Mouse (Mus musculus) CD4-positive, CD25-positive, alpha-beta regulatory T cell, adult 2 months (primary cell): ENCODE data around the gene Fhl5.
"Not testable (repeated sequence)": the region's sequence is repeated elsewhere in the genome, so short reads cannot be mapped to it uniquely, and the experiment has no call there.

Experiments
- DNase-seq: peaks from one replicate; pipeline ENCODE4 v3.0.0-alpha.2; 2012; ENCODE audit warnings: low read depth, low spot score

The Fhl5 gene

DNA sequence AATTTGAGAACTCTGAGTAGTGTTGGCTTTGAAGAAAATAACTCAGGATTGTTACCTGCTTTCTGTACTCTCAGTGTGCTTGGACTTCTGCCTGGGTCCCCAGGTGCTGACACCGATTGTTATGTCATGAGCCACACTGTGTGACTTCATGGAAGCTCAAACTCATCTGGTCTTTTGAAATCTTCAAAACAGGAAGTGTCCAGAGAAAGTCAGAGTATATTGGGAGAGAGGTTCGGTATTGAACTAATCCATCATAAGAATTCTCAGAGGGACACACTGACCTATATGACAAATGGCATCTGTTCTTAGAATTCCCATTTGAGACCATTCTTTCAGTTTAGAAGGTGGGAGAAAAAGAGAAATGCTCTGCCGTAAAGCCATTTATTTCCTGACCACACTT lies at the start of gene Fhl5:
Gene Fhl5, minus strand, starts transcription at position 101 of the 400 bp plus-strand sequence.
- no peak for DNase-seq

DNA sequence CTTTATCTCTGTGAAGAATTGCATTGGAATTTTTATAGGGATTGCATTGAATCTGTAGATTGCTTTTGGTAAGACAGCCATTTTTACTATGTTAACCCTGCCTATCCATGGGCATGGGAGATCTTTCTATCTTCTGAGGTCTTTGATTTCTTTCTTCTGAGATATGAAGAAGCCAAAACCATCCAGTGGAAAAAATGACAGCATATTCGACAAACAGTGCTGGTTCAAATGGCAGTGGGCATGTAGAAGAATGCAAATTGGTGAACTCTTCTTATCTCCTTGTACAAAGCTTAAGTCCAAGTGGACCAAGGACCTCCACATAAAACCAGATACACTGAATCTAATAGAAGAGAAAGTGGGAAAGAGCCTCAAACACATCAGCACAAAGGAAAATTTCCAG lies 42.3 kb upstream of the Fhl5 start:
- DNase-seq: not testable (repeated sequence)

DNA sequence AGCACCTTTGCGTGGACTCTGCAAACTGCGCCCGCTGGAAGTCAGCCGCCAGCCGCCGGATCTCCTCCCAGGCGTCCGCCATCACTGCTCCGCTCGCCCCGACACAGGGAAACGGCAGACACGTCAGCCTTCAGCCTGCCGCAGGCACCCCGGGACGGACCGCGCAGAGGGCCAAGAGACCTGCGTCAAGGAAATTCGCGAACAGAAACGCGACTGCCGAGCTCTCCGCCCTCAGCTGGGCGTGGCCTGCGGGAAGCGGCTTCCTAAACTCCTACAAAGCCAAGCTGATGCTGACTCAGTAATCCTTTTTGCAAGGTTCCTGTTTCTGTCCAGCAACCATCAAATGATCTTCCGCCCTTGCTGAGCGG lies 39.0 kb upstream of the Fhl5 start, which contains the start of gene Ufl1:
Gene Ufl1, minus strand, starts transcription at position 151 of the 368 bp plus-strand sequence.
- peak; percentile 96 for DNase-seq

DNA sequence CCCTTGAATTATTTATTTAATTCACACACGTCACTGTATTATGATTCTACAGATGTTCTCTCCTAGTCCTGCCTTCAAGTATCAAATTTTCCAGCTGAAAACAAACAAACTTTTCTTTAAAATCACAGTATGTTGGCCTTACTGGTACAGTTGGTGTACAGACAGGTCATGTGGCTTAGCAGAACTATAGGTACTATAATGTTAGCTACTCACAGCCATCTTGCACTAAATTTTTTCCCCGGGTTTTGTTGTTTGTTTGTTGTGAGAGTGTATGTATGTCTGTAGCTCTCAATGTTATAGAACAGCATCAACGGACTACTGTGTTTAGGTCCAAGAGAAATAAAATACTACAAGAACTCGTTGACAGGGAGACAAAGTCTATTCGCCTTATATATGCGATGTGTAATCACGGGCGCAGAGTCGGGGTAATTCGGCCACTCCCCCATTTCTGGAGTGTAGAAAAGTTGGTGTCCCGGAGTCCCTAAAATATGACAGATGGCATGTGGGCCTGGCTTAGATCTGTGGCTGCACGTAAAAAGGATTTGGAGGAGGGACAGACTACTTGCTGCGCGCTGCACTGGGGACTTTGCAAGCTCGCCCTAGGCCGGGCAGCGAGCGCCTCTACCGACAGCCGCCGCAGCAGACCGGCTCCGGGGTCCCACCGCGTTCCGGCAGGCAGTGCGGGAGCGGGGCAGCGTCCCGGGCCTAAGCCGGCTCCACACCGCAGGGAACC lies 38.4 kb upstream of the Fhl5 start:
- DNase-seq: no peak

DNA sequence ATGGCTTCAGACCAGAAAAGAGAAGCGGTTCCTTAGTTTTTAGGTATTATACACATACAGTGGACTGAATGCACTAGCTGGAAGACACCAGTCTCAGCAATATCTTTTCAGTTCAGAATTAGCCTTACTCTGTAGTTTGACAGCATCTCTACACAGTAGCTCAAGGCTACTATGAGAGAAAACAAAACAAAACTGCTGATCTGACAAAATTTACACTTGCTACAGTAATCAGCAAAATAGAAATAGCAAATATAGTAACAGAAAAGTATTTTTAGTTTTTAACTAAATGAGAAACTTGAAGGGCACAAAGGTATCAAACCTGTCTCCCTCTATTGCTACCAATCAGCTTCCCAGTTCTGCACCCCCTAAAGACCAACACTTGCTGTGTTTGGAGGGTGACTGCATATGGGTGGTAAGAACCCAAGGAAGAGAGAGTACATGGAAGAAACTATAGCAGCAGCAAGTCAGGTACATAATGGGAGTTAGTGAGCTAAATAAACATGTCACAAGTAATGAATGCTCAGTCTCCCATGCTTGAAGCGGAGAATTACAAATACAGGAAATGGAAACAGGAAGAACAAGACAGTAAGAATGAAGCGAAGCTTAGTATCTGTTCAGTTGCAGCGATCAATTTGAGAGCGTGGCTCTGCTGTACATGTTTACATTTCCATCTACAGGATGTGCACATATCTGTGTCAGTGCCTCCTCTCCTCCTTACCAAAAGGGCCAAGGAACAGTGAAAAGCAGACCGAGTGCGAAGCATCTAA lies 30.4 kb upstream of the Fhl5 start:
- no peak for DNase-seq

DNA sequence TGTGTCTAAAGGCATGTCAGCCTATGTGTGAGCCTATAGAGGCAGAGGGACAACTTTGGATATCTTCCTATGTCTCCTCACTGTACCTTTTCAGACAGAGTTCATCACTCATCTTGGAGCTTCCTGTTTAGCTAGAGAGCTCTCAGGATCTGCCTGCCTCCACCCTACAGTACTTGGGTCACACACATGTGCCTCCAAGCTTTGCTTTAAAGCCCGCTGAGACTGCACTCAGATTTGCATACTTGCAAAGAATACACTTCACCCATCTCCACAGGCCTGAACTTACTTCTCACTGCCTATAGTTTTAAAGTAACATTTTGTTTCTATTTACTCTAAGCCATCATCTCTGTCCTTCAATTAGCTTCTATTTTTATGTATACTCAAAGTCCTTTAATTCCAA lies 29.2 kb upstream of the Fhl5 start:
- DNase-seq: no peak

DNA sequence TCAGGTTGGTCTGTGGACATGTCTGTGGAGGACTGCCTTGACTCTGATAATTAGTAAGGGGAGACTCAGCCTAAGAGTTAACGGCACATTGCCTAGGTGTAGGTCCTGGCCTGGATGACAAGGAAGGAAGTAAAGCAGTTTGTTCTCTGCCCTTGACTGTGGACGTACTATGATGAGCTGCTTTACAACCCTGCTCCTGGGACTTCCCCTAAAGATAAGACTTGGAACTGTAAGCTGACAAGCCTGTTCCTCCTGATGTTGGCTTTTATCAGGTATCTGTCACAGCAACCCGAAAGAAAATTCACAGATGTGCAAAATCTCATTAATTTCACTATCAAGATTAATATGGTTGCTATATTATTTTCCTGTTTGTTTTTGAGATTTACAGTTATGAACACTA lies 24.5 kb upstream of the Fhl5 start:
- no peak for DNase-seq

DNA sequence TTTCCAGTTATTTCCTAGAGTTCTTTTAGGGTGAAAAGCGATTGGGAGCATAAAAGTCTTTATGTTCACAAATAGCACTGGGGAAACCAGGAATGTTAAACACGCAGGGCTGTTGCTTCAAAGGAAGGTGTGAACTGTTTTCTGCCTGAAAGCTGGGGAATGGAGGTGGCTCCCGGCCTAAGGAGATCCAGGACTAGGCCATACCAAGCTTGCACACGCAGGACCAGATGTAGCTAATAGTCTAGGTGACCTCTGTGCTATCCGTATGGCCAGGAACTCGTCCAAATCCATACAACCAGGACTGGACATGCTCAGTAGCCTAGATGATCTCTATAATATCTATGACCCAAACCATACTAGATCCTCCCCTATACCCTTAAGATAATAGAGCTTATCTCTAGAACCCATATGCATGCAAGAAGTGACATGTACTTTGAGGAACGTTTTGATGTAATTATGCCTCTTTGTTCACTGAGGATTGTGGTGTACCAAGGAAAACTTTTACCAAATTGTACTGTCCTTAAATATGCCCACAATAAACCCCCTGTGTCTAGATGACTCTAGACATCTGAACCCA lies 15.2 kb upstream of the Fhl5 start:
- no peak for DNase-seq

DNA sequence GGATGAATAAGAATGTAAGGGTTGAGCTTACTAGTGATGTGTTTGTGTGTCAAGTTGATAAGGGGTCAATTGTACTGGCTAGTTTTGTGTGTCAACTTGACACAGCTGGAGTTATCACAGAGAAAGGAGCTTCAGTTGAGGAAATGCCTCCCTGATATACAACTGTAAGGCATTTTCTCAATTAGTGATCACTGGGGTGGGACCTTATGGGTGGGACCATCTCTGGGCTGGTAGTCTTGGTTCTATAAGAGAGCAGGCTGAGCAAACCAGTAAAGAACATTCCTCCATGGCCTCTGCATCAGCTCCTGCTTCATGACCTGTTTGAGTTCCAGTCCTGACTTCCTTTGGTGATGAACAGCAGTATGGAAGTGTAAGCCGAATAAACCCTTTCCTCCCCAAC lies 7.0 kb downstream of the Fhl5 start:
- DNase-seq: not testable (repeated sequence)

DNA sequence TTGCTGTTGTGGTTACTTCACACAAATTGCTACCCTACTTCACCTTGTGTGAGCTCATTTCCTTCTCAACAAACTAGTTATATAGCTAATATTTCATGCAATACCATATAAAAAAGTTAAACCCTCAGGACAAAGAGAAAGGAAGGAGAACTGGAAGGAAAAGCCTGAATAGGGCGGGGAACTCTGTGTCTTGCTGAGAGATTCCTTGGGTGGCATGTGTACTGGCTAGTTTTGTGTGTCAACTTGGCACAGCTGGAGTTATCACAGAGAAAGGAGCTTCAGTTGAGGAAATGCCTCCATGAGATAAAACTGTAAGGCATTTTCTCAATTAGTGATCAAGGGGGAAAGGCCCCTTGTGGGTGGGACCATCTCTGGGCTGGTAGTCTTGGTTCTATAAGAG lies 8.9 kb downstream of the Fhl5 start:
- DNase-seq: not testable (repeated sequence)

DNA sequence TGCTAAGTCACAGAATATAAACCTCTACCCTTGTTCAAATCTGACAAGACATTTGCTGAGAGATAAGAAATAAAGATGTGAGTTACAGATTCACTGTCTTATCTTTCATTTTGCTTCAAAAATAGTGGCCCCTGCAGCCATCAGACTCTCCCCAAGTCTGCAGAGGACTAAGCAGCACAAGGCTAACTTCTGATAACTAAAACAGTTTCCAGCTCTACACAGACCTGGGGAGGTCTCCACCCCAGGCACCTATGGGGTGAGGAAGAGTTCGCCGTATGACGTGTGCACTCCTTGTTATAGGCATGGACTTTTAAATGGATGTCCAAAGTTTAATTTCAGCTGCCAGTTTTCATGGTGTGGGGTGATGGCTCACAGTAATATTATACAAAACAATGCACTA lies 10.1 kb downstream of the Fhl5 start:
- DNase-seq: no peak

DNA sequence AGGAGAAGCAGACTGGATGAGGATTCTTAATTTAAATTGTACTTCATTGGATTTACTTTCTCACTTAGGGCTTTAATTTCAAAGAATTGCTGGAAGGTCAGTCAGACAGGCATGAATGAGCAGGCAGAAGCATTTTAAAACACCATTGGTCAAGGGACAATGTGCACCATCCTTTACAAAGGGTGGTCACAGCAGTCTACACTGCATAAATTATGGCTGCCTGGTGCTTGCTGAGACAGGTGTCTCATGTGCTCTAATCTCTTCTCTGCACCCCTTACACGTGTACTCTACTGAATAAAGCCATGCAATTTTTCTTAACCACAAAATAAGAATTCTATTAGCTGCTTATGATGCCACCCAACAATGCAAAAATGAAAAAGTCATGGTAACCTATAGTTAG lies 15.1 kb downstream of the Fhl5 start:
- no peak for DNase-seq

DNA sequence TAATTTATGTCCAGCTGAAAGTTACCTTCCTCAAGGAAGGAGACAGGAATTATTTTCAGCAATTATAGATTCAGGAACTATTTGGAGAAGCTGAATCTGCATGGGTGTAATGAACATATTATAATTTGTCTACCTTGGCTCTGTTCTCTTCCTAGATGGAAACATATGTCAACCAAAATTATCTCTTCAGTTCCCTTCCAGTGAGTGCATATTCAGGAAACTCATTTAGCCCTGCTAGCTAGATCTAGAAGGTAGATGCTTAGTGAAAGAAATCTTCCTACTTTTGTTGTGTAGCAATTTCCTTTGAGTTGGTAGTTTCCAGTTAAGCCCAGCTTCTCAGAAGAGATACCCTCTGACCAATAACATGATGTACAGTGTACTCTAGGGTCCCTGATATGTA lies 20.7 kb downstream of the Fhl5 start:
- no peak for DNase-seq

DNA sequence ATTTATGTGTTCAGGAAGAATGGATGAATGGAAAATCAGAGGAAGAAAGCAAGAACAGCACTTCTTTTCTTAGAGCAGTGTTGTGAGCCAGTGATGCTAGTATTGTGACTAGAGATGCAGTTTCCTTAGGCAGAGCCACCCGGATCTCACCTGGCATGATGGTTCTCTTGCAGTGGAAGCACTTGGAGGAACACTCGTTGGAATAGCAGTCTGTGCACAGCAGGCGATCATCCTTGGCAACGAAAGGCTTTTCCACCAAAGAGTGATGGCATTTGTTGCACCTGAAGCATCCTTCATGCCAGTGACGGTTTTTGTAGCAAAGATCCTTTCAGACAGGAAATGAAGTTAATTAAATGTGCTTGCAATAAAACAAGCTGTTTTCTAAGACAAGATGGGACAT lies 29.2 kb downstream of the Fhl5 start:
- DNase-seq: no peak

DNA sequence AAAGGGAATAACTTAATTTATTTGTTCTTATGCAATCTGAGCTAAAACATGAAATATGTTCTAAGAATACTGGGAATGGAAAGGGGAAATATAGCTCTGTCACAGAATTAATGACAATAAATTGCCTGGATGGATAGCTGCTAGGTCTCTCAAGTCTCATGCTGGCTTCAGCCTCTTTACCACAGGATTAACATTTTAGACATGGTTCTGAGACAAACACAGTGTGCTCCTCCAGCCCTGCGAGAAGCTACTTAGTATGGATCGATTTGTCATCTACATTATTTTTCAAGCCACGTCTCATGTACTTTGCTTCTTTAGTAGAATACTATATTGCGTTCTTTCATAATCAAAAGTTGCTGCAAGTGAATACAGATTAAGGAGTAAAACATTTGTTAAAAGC lies 36.5 kb downstream of the Fhl5 start:
- no peak for DNase-seq

DNA sequence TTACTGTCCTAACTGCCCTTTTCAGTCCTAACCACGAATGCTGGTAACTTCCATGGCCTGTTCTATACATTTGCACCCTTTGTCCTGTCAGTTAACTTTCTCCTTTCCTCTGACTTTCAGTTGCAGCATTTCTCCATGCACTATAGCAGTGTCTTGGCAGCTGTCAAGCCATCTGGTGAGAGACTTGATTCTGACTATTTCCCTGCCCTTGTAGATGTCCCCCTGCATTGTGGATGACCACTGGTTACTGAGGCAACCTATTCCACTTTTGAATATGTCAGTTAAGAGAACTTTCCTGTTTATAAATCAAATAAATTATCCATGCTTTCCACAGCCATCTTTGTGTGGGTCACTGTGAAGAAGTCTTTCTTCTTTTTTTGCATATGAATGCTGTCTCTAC lies 45.4 kb downstream of the Fhl5 start:
- DNase-seq: no peak

DNA sequence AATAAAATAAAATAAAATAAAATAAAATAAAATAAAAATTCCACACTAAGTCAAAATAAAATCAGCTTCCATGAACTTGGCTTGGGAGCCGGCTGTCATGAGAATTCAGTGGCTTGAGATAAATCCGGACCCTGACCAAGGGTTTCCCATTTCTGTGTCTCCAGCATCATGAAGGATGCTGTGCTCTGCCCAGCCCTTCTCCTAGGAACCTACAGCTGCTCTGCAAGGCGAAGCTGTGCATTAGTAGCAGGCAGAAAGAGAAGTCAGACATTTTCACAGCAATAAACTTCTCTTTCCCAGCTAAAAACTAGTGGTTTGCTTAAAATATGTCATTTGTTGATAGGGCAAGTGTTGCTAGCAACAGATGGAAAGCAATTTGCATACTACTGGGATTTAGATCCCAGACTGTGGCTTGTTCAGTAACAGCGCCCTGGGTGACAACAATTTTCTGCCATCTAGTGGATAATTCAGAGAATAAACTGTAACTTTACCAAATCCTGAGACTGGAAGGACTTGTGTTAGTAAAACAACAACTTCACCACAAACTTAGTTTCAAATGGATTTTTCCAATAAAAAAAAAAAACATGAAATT lies 63.0 kb downstream of the Fhl5 start:
- DNase-seq: no peak
